Mouse (Mus musculus): ENCODE results near the gene Rab35.
A peak's percentile ranks its signal among the peaks of the same experiment; 100 is the strongest.

Gene Rab35

GRCm38 (mm10) chr5:115631505-115632357, at the start of gene Rab35:
Rab35 (plus strand) TSS chr5:115631908.
- DNase-seq, result peak; percentile 89 to 95

- no peak for DNase-seq
Observed at GRCm38 (mm10) chr5:115585616-115586015, 46.1 kb upstream of the Rab35 start.

GRCm38 (mm10) chr5:115586166-115586565, 45.5 kb upstream of the Rab35 start:
- DNase-seq, result no peak

GRCm38 (mm10) chr5:115586780-115587179, 44.9 kb upstream of the Rab35 start:
- DNase-seq, result no peak

- DNase-seq, result no peak
Observed at GRCm38 (mm10) chr5:115591028-115591427, 40.7 kb upstream of the Rab35 start.

GRCm38 (mm10) chr5:115591506-115591905, 40.2 kb upstream of the Rab35 start:
- DNase-seq, result no peak

GRCm38 (mm10) chr5:115603561-115603960, 28.1 kb upstream of the Rab35 start:
- no peak for DNase-seq

DNA sequence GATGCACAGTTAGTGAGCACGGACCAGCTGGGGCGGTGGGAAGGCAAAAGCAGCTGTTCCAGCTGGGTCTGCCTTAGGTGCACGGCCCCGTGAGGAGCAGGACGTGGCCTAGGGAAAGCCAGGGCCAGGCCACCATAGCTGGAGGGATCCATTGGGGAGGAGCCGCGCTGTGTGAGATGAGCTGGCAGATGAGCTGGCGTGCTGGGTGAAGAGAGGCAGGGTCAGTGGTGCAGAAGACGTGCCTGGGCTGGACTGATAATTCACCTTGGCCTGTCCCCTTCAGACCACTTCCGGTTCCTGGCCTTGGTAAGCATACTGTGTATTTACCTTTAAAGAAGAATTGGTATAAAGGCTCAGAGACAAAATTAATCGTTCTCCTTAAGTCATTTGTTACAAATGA, 20.1 kb upstream of the Rab35 start:
- no peak for DNase-seq

- DNase-seq, result no peak
Observed at GRCm38 (mm10) chr5:115613332-115613731, 18.4 kb upstream of the Rab35 start.

GRCm38 (mm10) chr5:115614948-115615347, 16.8 kb upstream of the Rab35 start:
- DNase-seq, result peak in 1 of 2 experiments; percentile 49

DNA sequence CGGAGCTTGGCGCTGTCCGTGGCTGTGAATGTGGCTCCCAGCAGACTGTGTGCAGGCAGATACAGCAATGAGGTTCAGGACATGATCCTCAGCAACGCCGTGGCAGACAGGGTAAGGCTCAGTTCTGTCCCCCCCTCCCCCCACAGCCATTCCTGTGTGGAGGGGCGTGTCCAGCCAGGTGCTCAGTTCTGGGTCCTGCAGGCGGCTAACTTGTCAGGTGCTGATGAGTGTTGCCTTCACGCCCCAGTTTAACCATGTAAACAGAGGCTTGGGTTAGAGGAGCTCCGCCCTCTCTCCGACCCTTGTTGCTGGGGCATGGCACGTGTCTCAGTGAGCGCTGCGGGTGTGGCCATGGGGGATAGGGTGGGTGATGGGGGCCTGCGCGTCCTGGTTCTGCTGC, 12.0 kb upstream of the Rab35 start:
- DNase-seq, result no peak

GRCm38 (mm10) chr5:115622686-115623085, 9.0 kb upstream of the Rab35 start:
- no peak for DNase-seq

GRCm38 (mm10) chr5:115623694-115624440, 7.8 kb upstream of the Rab35 start:
- DNase-seq, result no peak

- no peak for DNase-seq
Observed at GRCm38 (mm10) chr5:115626237-115626886, 5.3 kb upstream of the Rab35 start.

DNA sequence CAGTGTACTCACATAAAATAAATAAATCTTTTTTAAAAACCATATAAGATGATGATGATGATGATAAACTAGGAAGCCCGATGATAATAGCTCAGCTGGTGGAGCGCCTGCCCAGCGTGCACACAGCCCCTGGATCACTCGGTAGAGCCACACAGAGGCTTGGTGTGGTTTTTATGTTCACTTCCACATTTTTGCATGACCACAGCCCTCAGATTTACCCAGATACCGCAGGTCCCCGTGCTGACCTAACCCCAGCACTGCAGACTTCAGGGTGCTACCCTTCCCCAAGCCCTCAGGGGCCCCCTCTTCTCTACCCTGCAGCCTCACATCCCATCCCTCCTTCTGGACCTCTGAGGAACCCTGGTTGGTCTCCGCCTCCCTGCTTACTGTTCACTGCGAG, 3.6 kb upstream of the Rab35 start:
- DNase-seq, result no peak

DNA sequence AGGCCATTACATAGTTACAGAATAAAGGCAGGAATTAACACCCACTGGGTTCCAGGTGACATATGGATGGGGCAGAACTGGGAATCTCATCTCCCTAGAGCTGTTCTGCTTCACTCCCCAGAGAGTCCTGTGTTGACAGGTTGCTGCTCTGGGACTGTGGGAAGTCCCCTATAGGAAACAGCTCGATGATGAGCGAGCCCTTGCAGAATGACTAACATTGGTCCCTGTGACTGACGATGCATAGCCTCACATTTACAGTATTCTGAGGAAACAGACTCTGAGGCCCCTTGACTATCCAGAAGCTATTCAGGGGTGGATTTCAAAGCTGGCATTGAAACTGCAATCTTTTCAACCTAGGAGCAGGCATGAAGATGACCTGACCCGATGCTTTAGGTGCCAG, 2.0 kb upstream of the Rab35 start:
- DNase-seq, result no peak

GRCm38 (mm10) chr5:115630291-115630690, 1.4 kb upstream of the Rab35 start:
- no peak for DNase-seq

- DNase-seq, result peak; percentile 36 to 50
Observed at GRCm38 (mm10) chr5:115632358-115632714, 628 bp downstream of the Rab35 start.

GRCm38 (mm10) chr5:115633060-115633459, 1.4 kb downstream of the Rab35 start:
- no peak for DNase-seq

DNA sequence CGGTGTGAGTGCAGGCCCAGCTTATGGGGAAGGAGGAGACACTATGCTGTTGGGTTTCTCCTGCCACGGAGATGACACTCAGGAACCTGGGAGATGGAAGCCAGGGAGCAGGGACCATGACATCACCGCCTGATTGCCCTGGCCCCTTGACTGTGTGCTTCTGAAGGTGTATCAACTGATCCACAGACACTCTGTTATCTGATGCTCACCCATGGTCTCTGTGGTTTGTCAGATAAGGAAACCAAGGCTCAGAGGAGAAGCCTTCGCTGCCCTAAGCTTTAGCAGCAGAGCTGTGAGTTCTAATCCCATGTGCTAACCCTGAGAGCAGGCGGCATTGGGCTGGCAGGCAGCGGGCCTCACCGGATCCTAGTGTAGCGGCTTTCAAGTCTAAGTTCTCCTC, 2.3 kb downstream of the Rab35 start:
- no peak for DNase-seq

- DNase-seq, result no peak
Observed at GRCm38 (mm10) chr5:115635536-115635935, 3.8 kb downstream of the Rab35 start.

GRCm38 (mm10) chr5:115644192-115644591, 12.5 kb downstream of the Rab35 start:
- no peak for DNase-seq

DNA sequence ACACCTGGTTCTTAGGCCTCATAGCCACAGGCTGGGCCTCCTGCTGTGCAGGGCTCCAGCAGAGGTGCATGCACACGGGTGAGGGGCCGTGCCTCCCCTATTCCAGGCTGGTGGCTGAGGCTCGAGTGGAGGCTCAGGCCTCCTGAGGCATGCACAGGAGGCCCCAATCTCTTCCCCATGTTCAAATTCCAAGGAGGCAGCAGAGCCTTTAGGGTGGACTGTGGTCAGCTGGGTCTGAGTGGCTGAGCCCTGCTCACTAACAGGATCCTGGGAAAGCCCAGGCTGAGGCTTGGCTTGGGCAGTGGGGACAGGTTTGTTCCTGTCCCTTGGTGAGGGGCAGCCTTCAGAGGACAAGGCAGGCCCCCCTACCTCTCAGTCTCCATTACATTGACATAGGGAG, 17.2 kb downstream of the Rab35 start:
- no peak for DNase-seq

DNA sequence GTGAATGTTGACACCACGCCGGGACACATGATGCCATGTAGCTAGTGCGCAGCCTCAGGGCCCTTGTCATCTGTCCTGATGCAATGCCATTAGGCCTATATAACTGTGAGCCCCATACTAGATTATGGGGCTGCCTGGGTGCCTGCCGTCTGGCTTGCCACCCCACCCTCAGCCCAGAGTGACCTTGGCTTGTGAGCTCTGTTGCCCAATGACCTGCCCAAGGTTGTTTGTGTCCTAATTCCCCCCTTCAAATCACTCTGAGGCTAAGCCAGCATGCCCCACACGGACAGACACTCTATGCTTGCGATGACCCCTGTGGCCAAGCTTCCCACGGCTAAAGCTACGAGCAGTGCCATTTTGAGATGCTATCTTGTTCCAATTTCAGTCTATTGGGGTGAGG, 18.0 kb downstream of the Rab35 start:
- DNase-seq, result no peak
